Mouse (Mus musculus) C3H10T1/2 (cell line): ENCODE results near the gene Tradd. TPM values are rescaled to one million over a fixed set of nuclear protein-coding genes. Genes with fewer than 3 reads are reported as not detected.

Experiments
- polyA plus RNA-seq, 2 experiments: library from polyadenylated mRNA; unstranded; fragments of >200 nt; fragmentation: generic; extraction: Trizol; gene quantifications; one replicate each; pipeline ENCODE4 v1.2.1; 2012; ENCODE audit warnings: missing spikeins in 2 of 2

Tradd gene
- 10 to 100 TPM; 26.7 to 37.4 TPM for polyA plus RNA-seq

DNA sequence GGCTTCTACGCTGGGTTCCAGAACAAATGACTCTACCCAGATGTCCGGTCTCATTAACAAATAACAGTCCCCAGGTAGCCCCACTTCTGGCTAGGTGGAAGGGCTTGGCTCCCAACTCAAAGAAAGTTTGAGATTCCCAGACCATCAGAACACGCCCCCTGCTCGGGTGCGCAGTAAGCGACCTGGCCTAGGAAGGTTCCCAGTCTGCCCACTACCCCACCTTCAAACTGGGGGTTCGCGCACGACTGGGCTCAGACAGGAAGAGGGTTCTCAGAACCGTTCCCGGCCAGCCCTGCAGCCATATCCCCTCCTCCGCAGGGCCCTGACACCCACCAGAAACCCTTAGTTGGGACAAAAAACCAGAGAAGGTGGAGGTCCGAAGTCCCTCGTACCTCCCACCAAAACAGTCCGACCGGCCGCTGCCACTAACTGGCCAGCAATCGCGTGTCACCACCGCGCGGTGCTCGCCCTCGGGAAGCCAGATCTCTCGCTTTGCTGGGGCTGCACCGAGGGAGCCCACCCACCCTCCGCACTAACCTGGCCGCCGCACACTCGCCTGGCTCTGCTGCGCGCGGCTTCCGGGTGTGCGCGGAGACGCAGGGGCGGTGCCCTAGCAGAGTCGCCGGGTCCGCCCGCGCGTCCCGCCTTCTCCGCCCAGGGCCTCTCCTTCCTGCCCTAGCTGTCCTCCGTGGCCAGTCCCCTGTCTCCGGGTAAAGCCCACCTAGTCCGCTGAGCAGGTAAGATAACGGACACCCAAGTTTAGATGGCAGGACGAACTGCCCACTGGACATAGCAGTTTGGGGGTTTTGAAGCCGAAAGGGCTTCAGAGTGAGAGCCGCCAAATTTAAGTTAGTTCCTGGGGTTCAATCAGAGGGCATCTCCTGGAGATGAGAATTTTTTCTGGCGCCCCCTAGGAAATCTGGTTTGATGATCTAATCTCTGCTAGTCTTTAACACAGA lies at the start of gene Tradd, which contains the start of gene Fbxl8:
Gene Tradd (minus strand): TSS at position 586 of the 959 bp plus-strand sequence.
Gene Fbxl8 (plus strand): TSS at position 625 of the 959 bp plus-strand sequence.

DNA sequence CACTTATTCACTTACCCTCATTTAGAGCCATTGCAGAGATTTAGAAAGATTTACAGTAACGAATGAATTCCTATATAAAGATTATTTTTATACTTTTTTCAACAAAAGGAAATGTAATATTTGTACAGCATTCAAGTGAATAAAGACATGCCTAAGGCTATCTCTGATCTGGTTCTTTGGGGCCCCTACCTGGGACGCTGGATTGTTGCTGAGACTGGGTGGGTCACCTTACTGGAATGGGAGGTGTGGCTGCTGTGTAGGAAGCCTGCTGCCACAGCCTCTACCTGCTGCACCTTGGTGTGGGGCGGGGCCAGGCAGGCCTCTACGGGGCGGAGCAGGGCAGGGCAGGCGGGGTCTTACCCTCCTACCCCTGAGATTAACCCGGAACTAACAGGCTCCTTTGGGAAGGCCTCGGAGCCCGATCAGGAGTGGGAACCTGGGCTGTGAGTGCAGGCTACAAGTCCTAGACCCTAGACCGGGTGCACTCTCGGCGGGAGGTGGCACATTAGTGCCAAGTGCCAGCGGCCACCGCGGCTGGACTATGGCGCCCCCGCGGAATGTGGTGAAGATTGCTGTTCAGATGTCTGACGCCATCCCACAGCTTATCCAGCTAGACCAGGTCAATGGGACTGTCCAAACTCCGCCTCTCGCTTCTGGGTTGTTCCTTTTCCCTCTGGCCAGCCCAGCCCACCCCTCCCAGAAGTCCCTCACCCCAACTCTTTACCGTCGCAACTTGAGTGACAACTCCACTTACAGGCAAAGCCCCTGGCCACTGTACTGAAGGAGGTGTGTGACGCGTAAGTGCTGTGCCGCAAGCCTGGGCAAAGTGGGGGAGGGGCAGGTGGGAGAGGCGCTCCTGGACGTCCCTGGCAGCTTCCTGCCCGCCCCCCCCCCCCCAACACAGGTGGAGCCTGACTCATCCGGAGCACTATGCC lies 41.1 kb upstream of the Tradd start, which contains the start of gene Elmo3:
Gene Elmo3 (plus strand): TSS at position 391 of the 935 bp plus-strand sequence.

DNA sequence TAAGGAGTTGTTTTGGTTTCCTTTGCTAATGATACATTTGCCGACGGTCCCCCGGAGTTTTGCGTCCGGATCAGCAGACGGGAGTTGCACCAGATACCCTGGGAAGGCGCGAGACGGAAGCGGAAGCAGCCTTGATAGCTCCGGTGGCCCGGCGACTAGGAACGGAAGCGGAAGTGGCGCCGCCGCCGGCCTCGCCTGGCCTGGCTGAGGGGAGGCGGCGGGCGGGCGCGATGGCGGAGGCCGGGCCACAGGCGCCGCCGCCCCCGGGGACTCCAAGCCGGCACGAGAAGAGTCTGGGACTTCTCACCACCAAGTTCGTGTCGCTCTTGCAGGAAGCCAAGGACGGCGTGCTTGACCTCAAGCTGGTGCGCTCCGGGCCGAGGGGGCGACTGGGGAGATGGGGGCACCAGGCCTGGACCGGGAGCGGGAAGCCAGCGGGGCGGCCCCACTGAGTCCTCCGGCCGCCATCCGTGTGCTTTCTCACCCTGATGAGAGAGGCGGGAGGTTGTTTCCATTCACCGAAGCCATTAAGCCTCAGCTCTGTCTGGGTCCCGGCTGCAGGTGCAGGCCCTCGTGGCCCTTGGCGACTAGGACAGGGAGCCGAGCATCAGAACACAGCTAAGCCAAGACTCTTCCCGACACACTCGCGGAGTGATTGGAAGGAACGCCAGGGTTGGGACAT lies 33.2 kb upstream of the Tradd start, which contains the start of gene E2f4:
Gene E2f4 (plus strand): TSS at position 153 of the 682 bp plus-strand sequence.

DNA sequence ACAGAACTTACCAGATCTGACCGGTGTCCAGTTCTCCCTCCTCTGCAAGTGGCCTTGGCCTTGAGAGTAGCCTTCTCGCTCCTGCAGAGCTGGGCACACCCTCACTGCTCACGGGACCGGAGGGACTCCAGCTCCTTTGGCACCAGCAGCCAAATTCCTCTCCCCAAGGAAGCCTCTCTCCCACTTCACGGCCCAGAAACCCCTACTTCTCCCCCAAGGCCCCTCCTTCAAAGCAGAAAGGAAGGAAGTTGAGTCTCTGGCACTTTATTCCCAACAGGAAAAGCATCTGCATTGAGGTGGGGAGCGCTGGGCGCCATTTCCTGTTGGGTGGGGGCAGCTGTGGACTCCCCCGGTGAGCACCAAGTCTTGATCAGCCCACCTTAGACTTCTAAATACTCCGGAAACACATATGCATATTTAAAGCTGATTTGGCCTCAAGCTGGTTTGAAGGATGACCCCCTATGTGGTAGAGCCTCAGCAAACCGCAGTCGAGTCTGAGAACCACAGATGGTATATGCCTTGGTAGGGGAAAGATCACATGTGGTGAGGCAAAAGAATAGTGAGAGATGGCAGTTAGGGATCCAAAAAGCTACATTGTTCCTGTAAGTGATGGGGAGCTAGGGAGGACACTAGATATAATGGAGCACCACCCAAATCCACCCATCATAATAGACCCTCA lies 31.6 kb upstream of the Tradd start, which contains the start of gene Exoc3l:
Gene Exoc3l (minus strand): TSS at position 207 of the 679 bp plus-strand sequence.

DNA sequence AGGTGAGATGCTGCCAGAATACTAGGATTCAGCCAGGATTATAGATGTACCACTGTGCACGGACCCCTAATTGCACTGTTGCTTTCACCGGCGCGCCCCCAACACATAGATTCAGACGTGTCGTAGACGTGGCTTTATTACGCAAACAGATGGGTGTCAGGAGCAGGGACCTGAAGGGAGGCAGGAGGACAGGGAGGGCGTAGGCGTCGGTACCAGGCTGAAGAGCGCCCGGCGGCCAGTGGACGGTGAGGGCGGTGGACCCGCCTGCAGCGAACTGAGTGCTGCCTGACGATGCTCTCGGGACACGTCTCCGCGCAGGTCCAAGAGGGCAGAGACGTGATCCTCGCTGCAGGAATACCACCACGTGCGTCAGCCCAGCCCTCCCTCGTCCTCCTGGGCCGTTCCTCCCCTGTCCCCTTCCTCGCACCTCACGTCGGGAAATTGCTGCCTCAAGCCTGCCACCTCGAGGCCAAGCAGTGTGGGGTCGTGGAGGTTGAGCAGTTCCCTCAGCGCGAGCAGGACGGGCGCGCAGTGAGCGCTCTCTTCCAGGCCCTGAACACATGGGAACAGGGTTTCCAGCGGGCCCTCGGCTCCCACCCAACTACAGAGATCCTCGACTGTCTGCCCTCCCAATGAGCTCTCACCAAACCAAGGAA lies 25.5 kb upstream of the Tradd start, which contains the start of gene 4931428F04Rik:
Gene 4931428F04Rik (minus strand): TSS at position 60 of the 656 bp plus-strand sequence.

DNA sequence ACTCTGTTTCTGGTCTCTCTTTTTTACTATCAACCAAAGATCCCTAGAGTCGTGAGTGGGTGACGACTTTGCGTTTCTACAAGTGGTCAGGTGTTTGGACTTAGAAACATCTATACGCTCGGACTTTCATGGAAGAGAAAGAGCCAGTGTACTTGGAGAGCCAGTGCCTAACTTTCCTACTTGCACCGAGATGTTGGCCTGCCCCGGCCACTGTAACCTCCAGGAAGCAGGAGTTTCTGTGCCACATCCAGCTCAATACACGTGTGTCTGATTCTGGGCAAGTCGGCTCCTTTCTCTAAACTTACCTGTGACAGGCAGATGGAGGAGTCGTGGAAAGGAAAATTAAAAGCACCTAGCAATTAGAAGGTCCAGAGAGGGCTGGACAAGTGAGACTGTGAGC lies 11.4 kb upstream of the Tradd start, which contains the start of gene Nol3:
Gene Nol3 (plus strand): TSS at position 301 of the 400 bp plus-strand sequence.

DNA sequence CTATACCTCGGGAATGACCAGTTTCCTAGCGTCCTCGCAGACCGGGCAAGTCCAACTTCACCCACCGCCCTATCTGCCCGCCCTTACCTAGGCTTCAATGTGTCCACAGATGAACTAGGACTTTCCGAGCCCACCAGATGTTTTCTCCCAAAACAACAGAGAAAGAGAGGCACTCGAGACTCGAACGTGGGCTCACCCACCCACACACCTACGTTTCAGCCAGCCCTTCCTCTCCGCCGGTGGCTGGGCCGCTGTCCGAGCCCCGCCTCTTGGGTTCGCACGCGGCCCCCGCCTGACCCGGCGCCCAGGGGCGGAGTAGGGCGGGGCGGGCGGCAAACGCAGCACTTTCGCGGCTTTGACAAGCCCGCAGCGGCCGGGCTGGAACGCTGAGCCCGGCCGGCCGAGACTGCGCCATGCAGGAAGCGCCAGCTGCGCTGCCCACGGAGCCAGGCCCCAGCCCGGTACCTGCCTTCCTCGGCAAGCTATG lies 5.1 kb upstream of the Tradd start, which contains the start of gene Hsf4:
Gene Hsf4 (plus strand): TSS at position 341 of the 487 bp plus-strand sequence.

DNA sequence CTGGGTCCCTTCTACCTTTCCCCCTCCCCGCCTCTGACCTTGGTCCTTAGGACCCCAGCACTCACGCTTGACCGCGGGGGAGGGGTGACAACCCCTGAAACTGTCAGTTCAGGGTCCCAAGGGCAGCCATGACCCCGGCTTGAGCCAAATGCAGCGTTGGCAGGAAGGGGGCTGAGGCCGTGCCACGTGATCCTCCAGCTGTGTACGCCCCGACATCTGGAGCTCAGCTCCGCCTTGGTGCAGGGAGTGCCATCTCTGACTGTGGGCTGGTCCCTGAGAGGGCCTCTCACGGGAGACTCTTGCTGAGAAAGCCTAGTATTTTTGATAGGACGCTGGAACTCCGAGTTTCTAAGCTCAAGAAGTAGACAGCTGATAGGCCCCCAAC lies 9.5 kb downstream of the Tradd start, which contains the start of gene B3gnt9:
Gene B3gnt9 (minus strand): TSS at position 188 of the 385 bp plus-strand sequence.

DNA sequence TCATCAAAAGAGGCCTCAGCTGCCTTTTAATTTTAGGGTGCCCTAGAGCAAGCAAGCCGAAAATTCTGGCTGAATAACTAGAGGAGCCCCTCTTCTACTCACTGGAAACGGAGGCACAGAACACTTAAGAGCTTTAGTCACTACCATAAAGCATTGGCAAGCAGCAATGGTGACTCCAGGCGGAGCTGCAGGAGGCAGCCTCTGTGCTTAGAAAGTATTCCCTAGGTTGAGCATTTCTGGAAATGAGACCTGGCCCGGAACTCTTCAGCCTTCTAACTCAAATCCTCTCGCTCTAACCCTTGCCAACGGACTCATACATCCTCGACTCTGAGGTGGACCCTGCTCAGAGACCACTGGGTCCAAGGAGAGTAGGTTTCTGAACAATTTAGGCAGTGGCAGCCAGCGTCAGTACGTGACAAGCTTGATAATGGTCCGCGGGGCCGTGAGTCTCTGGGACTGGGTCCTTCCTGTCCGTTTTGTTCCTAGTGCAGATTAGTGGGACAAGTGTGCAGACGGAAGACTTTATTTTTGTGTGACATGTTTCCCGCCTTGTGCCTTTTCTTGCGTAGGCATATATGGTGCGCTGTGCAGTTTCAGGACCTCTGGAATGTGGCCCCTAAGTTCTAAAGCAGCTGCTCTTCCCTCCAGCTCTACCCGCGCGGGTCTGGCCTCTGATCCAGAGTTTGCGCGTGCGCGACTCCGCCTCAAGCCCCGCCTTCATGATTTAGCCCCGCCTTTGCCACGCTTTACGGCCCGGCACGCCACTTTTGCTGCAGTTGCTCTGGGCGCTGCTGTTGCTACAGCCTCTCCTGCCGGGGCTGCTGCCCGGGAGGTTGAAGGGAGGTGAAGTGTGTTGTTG lies 39.8 kb downstream of the Tradd start, which contains the start of gene D230025D16Rik:
Gene D230025D16Rik (plus strand): TSS at position 733 of the 859 bp plus-strand sequence.

Other genes with a start within 250 kb of the Tradd start
- not detected for gene Ces3a, start 216.0 kb downstream of the Tradd start, polyA plus RNA-seq
- gene Ces3b, start 180.9 kb downstream of the Tradd start, polyA plus RNA-seq: not detected
- under 1 TPM in 1 of 2 experiments, not detected in 1; 0.09 TPM for gene Ces4a, start 132.8 kb downstream of the Tradd start, polyA plus RNA-seq
- 10 to 100 TPM in 1 of 2 experiments, 1 to 10 TPM in 1; 3.5 to 16.1 TPM for gene Cbfb, start 93.9 kb downstream of the Tradd start, polyA plus RNA-seq
- gene D230025D16Rik, start 39.5 kb downstream of the Tradd start, polyA plus RNA-seq: 10 to 100 TPM in 1 of 2 experiments, 1 to 10 TPM in 1; 2.5 to 11.6 TPM
- 10 to 100 TPM in 1 of 2 experiments, 1 to 10 TPM in 1; 2.2 to 24.1 TPM for gene B3gnt9, start 9.5 kb downstream of the Tradd start, polyA plus RNA-seq
- gene Fbxl8, start within 50 bp of the Tradd start, polyA plus RNA-seq: 10 to 100 TPM in 1 of 2 experiments, 1 to 10 TPM in 1; 8.3 to 13.5 TPM
- gene Hsf4, start 5.2 kb upstream of the Tradd start, polyA plus RNA-seq: under 1 TPM; 0.02 to 0.42 TPM
- gene Nol3, start 11.5 kb upstream of the Tradd start, polyA plus RNA-seq: under 1 TPM; 0.12 to 0.26 TPM
- gene 4931428F04Rik, start 25.3 kb upstream of the Tradd start, polyA plus RNA-seq: 10 to 100 TPM in 1 of 2 experiments, 1 to 10 TPM in 1; 4.3 to 13.5 TPM
- gene Exoc3l, start 31.5 kb upstream of the Tradd start, polyA plus RNA-seq: 1 to 10 TPM in 1 of 2 experiments, under 1 TPM in 1; 0.60 to 3.1 TPM
- 10 to 100 TPM; 32.9 to 35.0 TPM for gene E2f4, start 33.1 kb upstream of the Tradd start, polyA plus RNA-seq
- under 1 TPM; 0.18 to 0.99 TPM for gene Elmo3, start 41.0 kb upstream of the Tradd start, polyA plus RNA-seq
- gene Lrrc29, start 61.7 kb upstream of the Tradd start, polyA plus RNA-seq: 1 to 10 TPM; 1.2 to 1.6 TPM
- 100 to 1,000 TPM in 1 of 2 experiments, 10 to 100 TPM in 1; 87.7 to 101 TPM for gene Tmem208, start 61.7 kb upstream of the Tradd start, polyA plus RNA-seq
- 10 to 100 TPM; 11.2 to 35.4 TPM for gene Fhod1, start 83.3 kb upstream of the Tradd start, polyA plus RNA-seq
- 1 to 10 TPM; 1.4 to 8.8 TPM for gene Slc9a5, start 84.2 kb upstream of the Tradd start, polyA plus RNA-seq
- 10 to 100 TPM in 1 of 2 experiments, 1 to 10 TPM in 1; 1.0 to 13.3 TPM for gene Plekhg4, start 108.7 kb upstream of the Tradd start, polyA plus RNA-seq
- 1 to 10 TPM in 1 of 2 experiments, under 1 TPM in 1; 0.02 to 3.4 TPM for gene Kctd19, start 148.9 kb upstream of the Tradd start, polyA plus RNA-seq
- gene Lrrc36, start 149.0 kb upstream of the Tradd start, polyA plus RNA-seq: under 1 TPM in 1 of 2 experiments, not detected in 1; 0.15 TPM
- gene Tppp3, start 206.9 kb upstream of the Tradd start, polyA plus RNA-seq: 10 to 100 TPM in 1 of 2 experiments, under 1 TPM in 1; 0.66 to 23.9 TPM
- gene Zdhhc1, start 232.3 kb upstream of the Tradd start, polyA plus RNA-seq: 10 to 100 TPM in 1 of 2 experiments, 1 to 10 TPM in 1; 8.9 to 50.5 TPM